Comparison of ENCODE assay signal across 13 mouse cellular contexts in genomic region chr4:59815121-59815810, GRCm38 (mm10). TPM values are rescaled to one million over a fixed set of nuclear protein-coding genes. Genes with fewer than 3 reads are reported as not detected.
DNase-seq lines count a peak whose midpoint lies in the region; ATAC-seq and TF ChIP-seq lines count a peak whose summit lies in the region.
"Had no signal": no experiment of that assay in that cellular context is flagged by ENCODE, and none has a peak within 500 bp of the region (broad histone marks: within the 10 kb centered on the region; RNA-seq: fewer than 3 reads in every experiment).

No protein-coding gene starts in this region.

- H3K4me2 ChIP-seq in liver, embryonic 16.5 days (ENCODE audit: low read depth, low read length): no peak overlapping the region
- H3K4me2 ChIP-seq in liver, embryonic 12.5 days: no peak overlapping the region
- 0 out of 2 replicates have a peak overlapping the region, but pooled peaks have one; percentile 6 for H3K4me2 ChIP-seq in lung, embryonic 15.5 days
- H3K4me2 ChIP-seq in hindbrain, embryonic 16.5 days (ENCODE audit: low read length): no peak overlapping the region
- H3K4me2 ChIP-seq: midbrain, embryonic 12.5 days had no signal

- peak; percentile 24 to 42 for DNase-seq in cerebellum, adult 2 months
- DNase-seq in cerebellum, postnatal 4 days (ENCODE audit: low spot score in 2 of 2): no peak
- DNase-seq in kidney, adult 11 months: no peak
- DNase-seq: adrenal gland, postnatal 25 days; right cerebral cortex, postnatal 4 days; thymus, postnatal 25 days had no signal

- no peaks in the 10 kb centered on the region for H3K9me3 ChIP-seq in liver, embryonic 16.5 days (replicated peaks; ENCODE audit: control insufficient read depth, low read length)
- no peaks in the 10 kb centered on the region for H3K9me3 ChIP-seq in liver, embryonic 12.5 days (replicated peaks)
- no peaks in the 10 kb centered on the region for H3K9me3 ChIP-seq in lung, embryonic 15.5 days
- H3K9me3 ChIP-seq in hindbrain, embryonic 16.5 days (ENCODE audit: control insufficient read depth, low read length): no peaks in the 10 kb centered on the region
- H3K9me3 ChIP-seq: midbrain, embryonic 12.5 days had no signal

- H3K4me3 ChIP-seq in cerebellum, adult 2 months (replicated peaks; ENCODE audit: insufficient read depth, low read depth, low read length): no peak overlapping the region
- H3K4me3 ChIP-seq in liver, embryonic 16.5 days (ENCODE audit: low read depth, low read length): no peak overlapping the region
- H3K4me3 ChIP-seq in liver, embryonic 12.5 days: no peak overlapping the region
- no peak overlapping the region for H3K4me3 ChIP-seq in lung, embryonic 15.5 days
- no peak overlapping the region for H3K4me3 ChIP-seq in small intestine, adult 2 months (ENCODE audit: low read depth, low read length)
- no peak overlapping the region for H3K4me3 ChIP-seq in hindbrain, embryonic 16.5 days (ENCODE audit: low read length)
- H3K4me3 ChIP-seq: heart, adult 2 months; midbrain, embryonic 12.5 days had no signal

- no peak for TF ChIP-seq CTCF in cerebellum, adult 2 months (IDR thresholded peaks at IDR 0.05; ENCODE audit: borderline replicate concordance, insufficient read depth, low read depth, low read length)
- no peak for TF ChIP-seq CTCF in small intestine, adult 2 months (IDR thresholded peaks at IDR 0.05; ENCODE audit: extremely low read depth, insufficient read length, insufficient replicate concordance, low read depth, low read length)

- 31% methylated on average over 4 of the region's 4 CpGs for WGBS in cerebellum, adult 2 months
- WGBS in liver, embryonic 16.5 days (ENCODE audit: insufficient replicate concordance): 65% methylated on average over 4 of the region's 4 CpGs
- 71% methylated on average over 4 of the region's 4 CpGs for WGBS in liver, embryonic 12.5 days (ENCODE audit: insufficient replicate concordance)
- 52% methylated on average over 4 of the region's 4 CpGs for WGBS in lung, embryonic 15.5 days
- 60% methylated on average over 4 of the region's 4 CpGs for WGBS in small intestine, adult 2 months
- 82% methylated on average over 4 of the region's 4 CpGs for WGBS in hindbrain, embryonic 16.5 days

- H3K36me3 ChIP-seq in liver, embryonic 16.5 days (ENCODE audit: control insufficient read depth, insufficient read depth): no peaks in the 10 kb centered on the region
- H3K36me3 ChIP-seq in liver, embryonic 12.5 days: peaks cover 5% of the 10 kb centered on the region; the same call in 1 of the 2 replicates
- no peaks in the 10 kb centered on the region for H3K36me3 ChIP-seq in lung, embryonic 15.5 days
- no peaks in the 10 kb centered on the region for H3K36me3 ChIP-seq in small intestine, adult 2 months (ENCODE audit: control insufficient read depth, insufficient read depth, low read length)
- H3K36me3 ChIP-seq in hindbrain, embryonic 16.5 days (ENCODE audit: control insufficient read depth, insufficient read depth, low read length): no peaks in the 10 kb centered on the region
- H3K36me3 ChIP-seq: midbrain, embryonic 12.5 days had no signal

- H3K27me3 ChIP-seq in cerebellum, adult 2 months (ENCODE audit: control insufficient read depth, insufficient read depth, low read length): no peaks in the 10 kb centered on the region
- H3K27me3 ChIP-seq in liver, embryonic 16.5 days (ENCODE audit: control insufficient read depth, insufficient read depth, low read depth, low read length): no peaks in the 10 kb centered on the region
- no peaks in the 10 kb centered on the region for H3K27me3 ChIP-seq in liver, embryonic 12.5 days (replicated peaks)
- no peaks in the 10 kb centered on the region for H3K27me3 ChIP-seq in lung, embryonic 15.5 days
- no peaks in the 10 kb centered on the region for H3K27me3 ChIP-seq in small intestine, adult 2 months (ENCODE audit: control insufficient read depth, insufficient read depth, low read length)
- H3K27me3 ChIP-seq in hindbrain, embryonic 16.5 days (replicated peaks; ENCODE audit: control insufficient read depth, insufficient read depth, low read length): no peaks in the 10 kb centered on the region
- H3K27me3 ChIP-seq: midbrain, embryonic 12.5 days had no signal

- peak overlapping the region; percentile 77 for H3K27ac ChIP-seq in cerebellum, adult 2 months (ENCODE audit: insufficient read depth, low read length)
- H3K27ac ChIP-seq in liver, embryonic 16.5 days (ENCODE audit: low read length): peak overlapping the region; percentile 43
- no peak overlapping the region for H3K27ac ChIP-seq in liver, embryonic 12.5 days
- peak overlapping the region; percentile 39 for H3K27ac ChIP-seq in lung, embryonic 15.5 days
- peak overlapping the region; percentile 10; the same call in 1 of the 2 replicates for H3K27ac ChIP-seq in small intestine, adult 2 months (ENCODE audit: insufficient read depth, low read depth, low read length)
- no peak overlapping the region for H3K27ac ChIP-seq in hindbrain, embryonic 16.5 days (ENCODE audit: low read depth, low read length)
- H3K27ac ChIP-seq: midbrain, embryonic 12.5 days had no signal

- TF ChIP-seq POLR2A in cerebellum, adult 2 months (IDR thresholded peaks at IDR 0.05; ENCODE audit: borderline replicate concordance, insufficient read depth, low read length): no peak
- TF ChIP-seq POLR2A in small intestine, adult 2 months (IDR thresholded peaks at IDR 0.05; ENCODE audit: low read depth, low read length): no peak

- no peak overlapping the region for H3K9ac ChIP-seq in liver, embryonic 16.5 days (ENCODE audit: low read depth, low read length)
- no peak overlapping the region for H3K9ac ChIP-seq in liver, embryonic 12.5 days
- H3K9ac ChIP-seq in lung, embryonic 15.5 days: no peak overlapping the region
- no peak overlapping the region for H3K9ac ChIP-seq in hindbrain, embryonic 16.5 days (ENCODE audit: low read depth, low read length)
- H3K9ac ChIP-seq: midbrain, embryonic 12.5 days had no signal

- H3K4me1 ChIP-seq in cerebellum, adult 2 months (ENCODE audit: control insufficient read depth, insufficient read depth, low read length): peaks cover 57% of the 10 kb centered on the region
- H3K4me1 ChIP-seq in liver, embryonic 16.5 days (ENCODE audit: control insufficient read depth, low read depth, low read length): peaks cover 31% of the 10 kb centered on the region
- peaks cover 66% of the 10 kb centered on the region for H3K4me1 ChIP-seq in liver, embryonic 12.5 days
- H3K4me1 ChIP-seq in lung, embryonic 15.5 days: peaks cover 56% of the 10 kb centered on the region
- peaks cover 2% of the 10 kb centered on the region for H3K4me1 ChIP-seq in small intestine, adult 2 months (ENCODE audit: control insufficient read depth, insufficient read depth, insufficient read length, low read length)
- peaks cover 14% of the 10 kb centered on the region for H3K4me1 ChIP-seq in hindbrain, embryonic 16.5 days (ENCODE audit: control insufficient read depth, insufficient read depth, low read depth, low read length)

- no peak for ATAC-seq in liver, embryonic 16.5 days (ENCODE audit: low read depth)
- no peak for ATAC-seq in liver, embryonic 12.5 days
- ATAC-seq in lung, embryonic 15.5 days (ENCODE audit: borderline replicate concordance, extremely low read depth, low FRiP score, low TSS enrichment): peak; percentile 71
- no peak for ATAC-seq in hindbrain, embryonic 16.5 days

RNA-seq across cellular contexts. Expression of gene Snx30, which starts 9.6 kb away (rescaled TPM):
- 24.7 and 26.1 TPM in 2 replicates for polyA plus RNA-seq in cerebellum, adult 2 months (2012; rRNA removed)
- 3.6 and 5.0 TPM in 2 replicates for polyA plus RNA-seq in liver, embryonic 16.5 days (2015; fragmentation: Nextera tagmentation; extraction: Ambion mirVana)
- polyA plus RNA-seq in liver, embryonic 12.5 days (2016; fragmentation: Nextera tagmentation; extraction: Ambion mirVana): 5.6 and 7.5 TPM in 2 replicates
- polyA plus RNA-seq in lung, embryonic 15.5 days (2015; fragmentation: Nextera tagmentation; extraction: Ambion mirVana): 9.2 and 10.0 TPM in 2 replicates
- polyA plus RNA-seq in small intestine, adult 2 months (2012; rRNA removed): 0.74 and 0.75 TPM in 2 replicates
- polyA plus RNA-seq in hindbrain, embryonic 16.5 days (2015; fragmentation: Nextera tagmentation; extraction: Ambion mirVana): 16.5 and 18.8 TPM in 2 replicates

RNA-seq across cellular contexts. Expression of gene Inip, which starts 13.9 kb away (rescaled TPM):
- 22.5 and 23.3 TPM in 2 replicates for polyA plus RNA-seq in cerebellum, adult 2 months (2012; rRNA removed)
- polyA plus RNA-seq in liver, embryonic 16.5 days (2015; fragmentation: Nextera tagmentation; extraction: Ambion mirVana): 14.0 and 16.3 TPM in 2 replicates
- polyA plus RNA-seq in liver, embryonic 12.5 days (2016; fragmentation: Nextera tagmentation; extraction: Ambion mirVana): 34.7 and 35.8 TPM in 2 replicates
- polyA plus RNA-seq in lung, embryonic 15.5 days (2015; fragmentation: Nextera tagmentation; extraction: Ambion mirVana): 51.2 and 56.5 TPM in 2 replicates
- 1.8 and 4.1 TPM in 2 replicates for polyA plus RNA-seq in small intestine, adult 2 months (2012; rRNA removed)
- polyA plus RNA-seq in hindbrain, embryonic 16.5 days (2015; fragmentation: Nextera tagmentation; extraction: Ambion mirVana): 46.7 and 50.7 TPM in 2 replicates

Comparison
In these comparisons a context has a peak if more than half of its experiments do, and no peak if none do; other contexts are left out.
1. DNase-seq: peak in cerebellum, adult 2 months (2 of 2); none in cerebellum, postnatal 4 days (0 of 2) and kidney, adult 11 months (single experiment).
2. H3K27ac ChIP-seq: peak in cerebellum, adult 2 months (single experiment), liver, embryonic 16.5 days (single experiment), lung, embryonic 15.5 days (single experiment) and small intestine, adult 2 months (single experiment); none in liver, embryonic 12.5 days (single experiment) and hindbrain, embryonic 16.5 days (single experiment).